Mouse (Mus musculus): ENCODE results near the gene Hs2st1.

Hs2st1 gene

GRCm38 (mm10) chr3:144437871-144438398, 132.0 kb downstream of the Hs2st1 start:
- DNase-seq (ENCODE audit: low spot score), result no peak

GRCm38 (mm10) chr3:144436076-144436475, 133.9 kb downstream of the Hs2st1 start:
- DNase-seq (ENCODE audit: low spot score), result no peak

- DNase-seq (ENCODE audit: low spot score), result no peak
These were observed 134.7 kb downstream of the Hs2st1 start for GRCm38 (mm10) chr3:144435281-144435680.

- no peak for DNase-seq (ENCODE audit: low spot score)
These were observed 135.7 kb downstream of the Hs2st1 start for GRCm38 (mm10) chr3:144434276-144434675.

- DNase-seq (ENCODE audit: low spot score), result no peak
These were observed 136.9 kb downstream of the Hs2st1 start for GRCm38 (mm10) chr3:144433039-144433438.

- DNase-seq (ENCODE audit: low spot score), result no peak
These were observed 137.8 kb downstream of the Hs2st1 start for GRCm38 (mm10) chr3:144432143-144432577.

- no peak for DNase-seq (ENCODE audit: low spot score)
These were observed 141.2 kb downstream of the Hs2st1 start for GRCm38 (mm10) chr3:144428514-144429431.

GRCm38 (mm10) chr3:144425041-144425448, 144.9 kb downstream of the Hs2st1 start:
- DNase-seq (ENCODE audit: low spot score), result no peak

GRCm38 (mm10) chr3:144421404-144422180, 148.4 kb downstream of the Hs2st1 start:
- DNase-seq (ENCODE audit: low spot score), result no peak

- DNase-seq (ENCODE audit: low spot score), result no peak
These were observed 156.2 kb downstream of the Hs2st1 start for GRCm38 (mm10) chr3:144413821-144414220.

- DNase-seq (ENCODE audit: low spot score), result no peak
These were observed 157.3 kb downstream of the Hs2st1 start for GRCm38 (mm10) chr3:144412538-144413272.

- no peak for DNase-seq (ENCODE audit: low spot score)
These were observed 158.2 kb downstream of the Hs2st1 start for GRCm38 (mm10) chr3:144411650-144412278.

- DNase-seq (ENCODE audit: low spot score), result no peak
These were observed 158.9 kb downstream of the Hs2st1 start for GRCm38 (mm10) chr3:144411051-144411542.

- DNase-seq (ENCODE audit: low spot score), result no peak
These were observed 161.0 kb downstream of the Hs2st1 start for GRCm38 (mm10) chr3:144408953-144409352.

- DNase-seq (ENCODE audit: low spot score), result no peak
These were observed 164.7 kb downstream of the Hs2st1 start for GRCm38 (mm10) chr3:144405331-144405730.

- DNase-seq (ENCODE audit: low spot score), result no peak
These were observed 168.7 kb downstream of the Hs2st1 start for GRCm38 (mm10) chr3:144401292-144401691.

GRCm38 (mm10) chr3:144400870-144401269, 169.1 kb downstream of the Hs2st1 start:
- no peak for DNase-seq (ENCODE audit: low spot score)

GRCm38 (mm10) chr3:144400374-144400773, 169.6 kb downstream of the Hs2st1 start:
- no peak for DNase-seq (ENCODE audit: low spot score)

GRCm38 (mm10) chr3:144399358-144400096, 170.5 kb downstream of the Hs2st1 start:
- peak; percentile 92 for DNase-seq (ENCODE audit: low spot score)

GRCm38 (mm10) chr3:144398166-144398565, 171.8 kb downstream of the Hs2st1 start:
- no peak for DNase-seq (ENCODE audit: low spot score)

Data from retina, embryonic 14.5 days (tissue).